Mouse (Mus musculus): ENCODE data around the gene Sh3bp5. TPM values are rescaled to one million over a fixed set of nuclear protein-coding genes. Genes with fewer than 3 reads are reported as not detected.

Gene Sh3bp5
- polyA plus RNA-seq, 1 experiment from 2014 or later, result 20.1 TPM

DNA sequence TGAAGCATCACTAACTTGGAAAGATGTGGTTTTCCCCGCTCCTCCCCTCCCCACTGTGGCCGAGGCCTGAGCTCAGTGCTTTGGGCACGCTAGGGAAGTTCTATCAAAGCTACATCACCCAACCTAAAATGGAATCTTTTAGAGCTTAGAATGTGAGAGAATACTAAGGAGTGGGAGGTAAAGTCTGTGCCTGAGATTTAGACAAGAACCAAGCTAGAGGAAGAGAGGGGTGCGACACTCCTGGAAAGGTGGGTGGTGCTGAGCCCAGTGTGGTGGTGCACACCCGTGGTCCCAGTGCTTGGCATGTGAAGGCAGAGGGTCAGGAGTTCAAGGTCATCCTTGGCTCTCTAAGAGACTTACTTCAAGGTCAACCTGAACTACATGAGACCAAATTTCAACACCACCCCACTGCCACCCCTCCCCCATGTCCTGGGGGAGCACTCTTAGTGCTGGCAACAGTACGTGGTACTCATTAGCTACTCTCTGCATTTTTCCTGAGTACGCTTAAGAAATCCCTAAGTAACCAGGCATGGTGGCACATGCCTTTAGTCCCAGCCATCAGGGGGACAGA, 40.2 kb downstream of the Sh3bp5 start:
- Histone ChIP-seq H3K9ac (ENCODE audit: low read length) (no peak overlapping the region), H3K4me3 (ENCODE audit: low read depth, low read length) (no peak overlapping the region), H3K4me1 (ENCODE audit: control insufficient read depth, insufficient read depth, low read length) (no peaks in the 10 kb centered on the region), H3K27ac (ENCODE audit: low read depth, low read length) (no peak overlapping the region), H3K4me2 (ENCODE audit: low read depth) (no peak overlapping the region), H3K27me3 (ENCODE audit: control insufficient read depth, insufficient read depth, low read length) (no peaks in the 10 kb centered on the region), H3K9me3 (ENCODE audit: control insufficient read depth, low read length) (no peaks in the 10 kb centered on the region), H3K36me3 (ENCODE audit: control insufficient read depth, insufficient read depth, low read length) (no peaks in the 10 kb centered on the region)
- WGBS, result 94% methylated on average over 7 of the region's 7 CpGs
- no peak for ATAC-seq (ENCODE audit: insufficient read depth, low FRiP score, low TSS enrichment)
- DNase-seq (ENCODE audit: low spot score), result no peak

DNA sequence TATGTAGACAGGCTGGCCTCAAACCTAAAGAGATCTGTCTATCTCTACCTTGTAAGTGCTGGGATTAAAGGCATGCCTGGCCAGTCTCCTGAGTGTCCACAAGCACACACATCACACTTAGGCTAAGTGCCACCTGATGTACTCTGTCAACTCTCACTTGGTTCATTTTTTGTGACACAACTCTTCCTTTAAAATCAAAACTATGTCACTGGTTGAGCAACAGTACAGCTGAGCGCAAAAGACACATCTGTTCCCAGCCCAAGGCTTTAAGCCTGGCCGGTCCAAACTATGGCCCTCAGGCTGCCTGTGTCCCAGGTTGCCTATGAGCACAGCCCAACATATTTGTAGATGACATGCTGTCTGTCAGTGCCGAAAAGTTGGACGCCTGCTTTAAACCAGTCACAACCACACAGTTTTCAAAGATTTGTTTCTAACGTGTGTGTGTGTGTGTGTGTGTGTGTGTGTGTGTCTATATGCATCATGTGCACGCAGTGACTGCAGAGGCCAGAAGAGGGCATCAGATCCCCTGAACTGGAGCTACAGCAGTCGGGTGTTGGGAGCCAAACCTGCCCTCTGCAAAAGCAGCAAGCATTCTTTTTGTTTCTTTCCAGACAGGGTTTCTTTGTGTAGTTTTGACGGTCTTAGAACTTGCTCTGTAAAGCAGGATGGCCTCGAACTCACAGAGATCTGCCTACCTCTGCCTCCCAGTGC, 40.9 kb downstream of the Sh3bp5 start:
- Histone ChIP-seq H3K27me3 (ENCODE audit: control insufficient read depth, insufficient read depth, low read length) (no peaks in the 10 kb centered on the region), H3K9ac (ENCODE audit: low read length) (no peak overlapping the region), H3K9me3 (ENCODE audit: control insufficient read depth, low read length) (no peaks in the 10 kb centered on the region), H3K27ac (ENCODE audit: low read depth, low read length) (no peak overlapping the region), H3K4me3 (ENCODE audit: low read depth, low read length) (no peak overlapping the region), H3K36me3 (ENCODE audit: control insufficient read depth, insufficient read depth, low read length) (no peaks in the 10 kb centered on the region), H3K4me1 (ENCODE audit: control insufficient read depth, insufficient read depth, low read length) (no peaks in the 10 kb centered on the region), H3K4me2 (ENCODE audit: low read depth) (no peak overlapping the region)
- DNase-seq (ENCODE audit: low spot score) (no peak), ATAC-seq (ENCODE audit: insufficient read depth, low FRiP score, low TSS enrichment) (no peak)
- WGBS, result 94% methylated on average over 9 of the region's 9 CpGs

DNA sequence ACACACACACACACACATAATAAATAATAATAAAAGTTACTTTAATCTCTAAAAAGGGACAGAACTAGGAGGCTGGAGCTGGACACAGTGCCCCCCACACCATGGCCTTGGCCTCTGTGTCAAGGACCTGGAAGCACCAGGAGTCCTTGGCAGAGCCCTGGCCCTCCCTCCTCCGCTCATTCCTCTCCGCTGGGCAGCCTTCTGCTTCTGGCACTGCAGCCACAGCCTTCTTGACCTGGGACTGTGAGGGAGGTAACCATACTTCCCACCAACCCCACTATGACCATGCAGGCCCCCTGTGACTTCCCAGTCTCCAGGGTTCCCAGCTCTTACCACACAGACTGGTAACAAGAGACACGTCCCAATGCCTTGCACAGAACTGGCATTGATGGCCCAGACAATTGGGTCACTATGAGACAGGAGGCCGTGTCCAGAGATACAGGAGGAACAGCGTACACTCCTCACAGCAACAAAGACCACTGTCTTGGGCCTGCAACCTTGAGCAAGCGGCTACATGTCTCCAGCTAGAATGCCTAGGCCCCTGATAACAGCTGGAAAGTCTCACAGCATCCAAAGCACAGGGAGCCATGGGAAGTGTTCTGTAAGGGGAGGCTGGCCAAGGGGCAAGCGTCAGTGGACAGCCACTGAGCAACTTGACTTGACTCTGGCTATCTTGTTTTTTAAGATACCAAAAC, 41.8 kb downstream of the Sh3bp5 start:
- H3K27me3 ChIP-seq (ENCODE audit: control insufficient read depth, insufficient read depth, low read length), result no peaks in the 10 kb centered on the region
- H3K9ac ChIP-seq (ENCODE audit: low read length), result no peak overlapping the region
- H3K4me2 ChIP-seq (ENCODE audit: low read depth), result no peak overlapping the region
- no peak overlapping the region for H3K4me3 ChIP-seq (ENCODE audit: low read depth, low read length)
- DNase-seq (ENCODE audit: low spot score), result no peak
- no peak overlapping the region for H3K27ac ChIP-seq (ENCODE audit: low read depth, low read length)
- no peaks in the 10 kb centered on the region for H3K4me1 ChIP-seq (ENCODE audit: control insufficient read depth, insufficient read depth, low read length)
- H3K9me3 ChIP-seq (ENCODE audit: control insufficient read depth, low read length), result no peaks in the 10 kb centered on the region
- H3K36me3 ChIP-seq (ENCODE audit: control insufficient read depth, insufficient read depth, low read length), result no peaks in the 10 kb centered on the region
- 85% methylated on average over 7 of the region's 7 CpGs for WGBS
- ATAC-seq (ENCODE audit: insufficient read depth, low FRiP score, low TSS enrichment), result no peak

DNA sequence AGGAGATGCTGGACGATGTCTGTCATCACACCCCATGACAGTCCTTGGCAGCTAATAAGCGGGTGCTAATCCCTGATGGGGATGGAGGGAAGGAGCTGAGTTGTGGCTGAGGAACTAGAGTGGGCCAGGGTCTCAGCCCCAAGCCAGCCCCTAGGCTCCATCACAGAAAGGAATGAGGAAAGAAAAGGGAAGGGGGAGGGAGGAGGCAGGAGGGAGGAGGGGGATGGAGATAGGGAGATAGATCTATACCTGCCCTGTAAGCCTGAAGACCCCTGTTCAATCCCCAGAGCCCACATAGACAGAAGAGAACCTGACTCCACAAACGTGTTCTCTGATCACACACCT, 42.4 kb downstream of the Sh3bp5 start:
- no peaks in the 10 kb centered on the region for H3K27me3 ChIP-seq (ENCODE audit: control insufficient read depth, insufficient read depth, low read length)
- no peak overlapping the region for H3K9ac ChIP-seq (ENCODE audit: low read length)
- no peak for ATAC-seq (ENCODE audit: insufficient read depth, low FRiP score, low TSS enrichment)
- H3K9me3 ChIP-seq (ENCODE audit: control insufficient read depth, low read length), result no peaks in the 10 kb centered on the region
- H3K36me3 ChIP-seq (ENCODE audit: control insufficient read depth, insufficient read depth, low read length), result no peaks in the 10 kb centered on the region
- H3K4me1 ChIP-seq (ENCODE audit: control insufficient read depth, insufficient read depth, low read length), result no peaks in the 10 kb centered on the region
- no peak overlapping the region for H3K4me2 ChIP-seq (ENCODE audit: low read depth)
- H3K27ac ChIP-seq (ENCODE audit: low read depth, low read length), result no peak overlapping the region
- no peak for DNase-seq (ENCODE audit: low spot score)
- no peak overlapping the region for H3K4me3 ChIP-seq (ENCODE audit: low read depth, low read length)
- WGBS, result 82% methylated on average over 3 of the region's 3 CpGs

DNA sequence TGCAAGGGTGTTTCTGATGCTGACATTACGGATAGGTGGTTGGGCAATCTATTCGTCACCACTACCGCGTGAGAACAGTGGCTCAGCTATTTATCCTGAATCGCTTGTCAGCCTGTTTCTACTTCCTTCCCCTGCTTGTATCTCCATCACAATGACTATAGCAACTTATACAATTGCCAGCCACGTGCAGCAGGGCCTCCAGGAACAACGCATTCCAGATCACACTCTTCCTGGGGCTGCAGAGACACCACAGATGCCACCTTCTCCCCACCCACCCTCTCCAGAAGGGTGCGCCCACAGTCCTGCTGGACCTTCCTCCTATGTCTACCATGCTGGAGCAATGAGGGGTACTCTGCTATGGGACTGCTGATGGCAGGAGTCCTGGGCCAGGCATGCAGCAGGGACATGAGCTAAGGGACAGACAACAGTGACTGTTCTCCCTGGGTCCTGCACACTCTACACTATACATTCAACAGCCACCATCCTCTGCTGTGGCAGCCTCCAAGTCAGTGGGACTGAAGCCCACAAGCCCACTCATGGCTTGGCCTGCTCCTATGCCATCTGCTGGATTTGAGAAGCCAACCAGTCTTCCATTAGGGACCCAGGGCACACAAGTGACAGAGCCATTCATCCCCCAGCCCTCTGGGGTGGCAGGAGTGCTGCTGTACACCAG, 42.9 kb downstream of the Sh3bp5 start:
- Histone ChIP-seq H3K4me3 (ENCODE audit: low read depth, low read length) (no peak overlapping the region), H3K27ac (ENCODE audit: low read depth, low read length) (no peak overlapping the region), H3K9ac (ENCODE audit: low read length) (no peak overlapping the region), H3K27me3 (ENCODE audit: control insufficient read depth, insufficient read depth, low read length) (no peaks in the 10 kb centered on the region), H3K4me2 (ENCODE audit: low read depth) (no peak overlapping the region), H3K36me3 (ENCODE audit: control insufficient read depth, insufficient read depth, low read length) (no peaks in the 10 kb centered on the region), H3K9me3 (ENCODE audit: control insufficient read depth, low read length) (no peaks in the 10 kb centered on the region), H3K4me1 (ENCODE audit: control insufficient read depth, insufficient read depth, low read length) (no peaks in the 10 kb centered on the region)
- DNase-seq (ENCODE audit: low spot score) (no peak), ATAC-seq (ENCODE audit: insufficient read depth, low FRiP score, low TSS enrichment) (no peak)
- WGBS, result 78% methylated on average over 8 of the region's 8 CpGs

DNA sequence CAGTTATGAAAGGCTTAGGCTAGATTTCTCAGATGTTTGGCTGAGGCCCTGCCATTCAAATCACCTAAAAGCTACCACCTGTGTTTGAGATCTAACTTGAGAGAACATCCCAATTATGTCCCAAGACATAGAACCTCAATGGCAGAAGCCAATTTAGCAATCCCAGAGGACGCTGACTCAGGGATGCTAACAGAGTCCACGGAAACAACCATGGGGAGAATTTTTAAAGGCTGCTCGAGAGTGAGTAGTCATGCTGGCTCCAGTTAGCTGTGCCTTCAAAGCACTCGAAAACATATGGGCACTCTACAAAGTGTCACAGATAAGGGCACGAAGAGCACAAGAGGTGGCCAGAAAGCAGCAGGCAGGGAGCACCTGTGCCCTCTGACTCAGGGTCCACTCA, 43.6 kb downstream of the Sh3bp5 start:
- Histone ChIP-seq H3K4me2 (ENCODE audit: low read depth) (no peak overlapping the region), H3K4me1 (ENCODE audit: control insufficient read depth, insufficient read depth, low read length) (no peaks in the 10 kb centered on the region), H3K36me3 (ENCODE audit: control insufficient read depth, insufficient read depth, low read length) (no peaks in the 10 kb centered on the region), H3K4me3 (ENCODE audit: low read depth, low read length) (no peak overlapping the region), H3K27me3 (ENCODE audit: control insufficient read depth, insufficient read depth, low read length) (no peaks in the 10 kb centered on the region), H3K9me3 (ENCODE audit: control insufficient read depth, low read length) (no peaks in the 10 kb centered on the region), H3K27ac (ENCODE audit: low read depth, low read length) (no peak overlapping the region), H3K9ac (ENCODE audit: low read length) (no peak overlapping the region)
- 89% methylated on average over 5 of the region's 5 CpGs for WGBS
- DNase-seq (ENCODE audit: low spot score) (no peak), ATAC-seq (ENCODE audit: insufficient read depth, low FRiP score, low TSS enrichment) (no peak)

DNA sequence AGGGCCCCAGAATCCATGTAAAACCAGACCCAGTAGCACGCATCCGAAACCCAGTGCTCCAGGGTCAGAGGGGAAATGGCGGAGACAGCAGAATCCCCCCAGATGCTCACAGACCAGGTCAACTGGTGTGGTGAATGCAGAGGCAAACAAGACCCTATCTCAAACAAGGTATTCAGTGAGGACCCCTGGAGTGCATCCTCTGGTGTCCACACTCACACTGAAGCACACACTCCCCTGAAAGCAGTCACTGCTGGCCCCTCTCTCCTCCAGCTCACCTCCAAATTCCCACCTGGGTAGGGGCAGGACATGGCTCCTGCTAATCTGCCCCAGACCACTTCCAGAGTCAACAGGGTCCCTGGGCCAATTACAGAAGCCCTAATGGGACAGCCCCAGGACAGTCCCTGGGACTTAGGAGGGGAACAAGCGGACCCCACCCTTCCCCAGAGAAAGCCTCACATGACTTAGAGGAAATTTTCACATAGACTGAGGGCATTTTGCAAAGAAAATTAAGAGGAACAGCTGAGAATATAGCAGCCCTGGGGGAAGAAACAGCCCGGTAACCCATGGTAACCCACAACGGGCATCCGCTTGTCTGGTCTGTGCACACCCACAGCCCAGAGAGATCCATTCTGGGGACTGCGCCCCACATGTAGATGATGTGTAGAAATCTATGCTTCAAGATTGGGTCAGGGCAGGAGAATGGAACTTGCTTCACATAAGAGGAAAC, 46.3 kb downstream of the Sh3bp5 start:
- 0 out of 2 replicates have a peak, but pooled peaks cover 4% of the 10 kb centered on the region for H3K4me1 ChIP-seq (ENCODE audit: control insufficient read depth, insufficient read depth, low read length)
- H3K27ac ChIP-seq (ENCODE audit: low read depth, low read length), result no peak overlapping the region
- no peak overlapping the region for H3K4me3 ChIP-seq (ENCODE audit: low read depth, low read length)
- H3K9me3 ChIP-seq (ENCODE audit: control insufficient read depth, low read length), result no peaks in the 10 kb centered on the region
- 96% methylated on average over 8 of the region's 8 CpGs for WGBS
- no peak for ATAC-seq (ENCODE audit: insufficient read depth, low FRiP score, low TSS enrichment)
- H3K9ac ChIP-seq (ENCODE audit: low read length), result no peak overlapping the region
- no peak overlapping the region for H3K4me2 ChIP-seq (ENCODE audit: low read depth)
- H3K36me3 ChIP-seq (ENCODE audit: control insufficient read depth, insufficient read depth, low read length), result no peaks in the 10 kb centered on the region
- no peaks in the 10 kb centered on the region for H3K27me3 ChIP-seq (ENCODE audit: control insufficient read depth, insufficient read depth, low read length)
- DNase-seq (ENCODE audit: low spot score), result no peak

DNA sequence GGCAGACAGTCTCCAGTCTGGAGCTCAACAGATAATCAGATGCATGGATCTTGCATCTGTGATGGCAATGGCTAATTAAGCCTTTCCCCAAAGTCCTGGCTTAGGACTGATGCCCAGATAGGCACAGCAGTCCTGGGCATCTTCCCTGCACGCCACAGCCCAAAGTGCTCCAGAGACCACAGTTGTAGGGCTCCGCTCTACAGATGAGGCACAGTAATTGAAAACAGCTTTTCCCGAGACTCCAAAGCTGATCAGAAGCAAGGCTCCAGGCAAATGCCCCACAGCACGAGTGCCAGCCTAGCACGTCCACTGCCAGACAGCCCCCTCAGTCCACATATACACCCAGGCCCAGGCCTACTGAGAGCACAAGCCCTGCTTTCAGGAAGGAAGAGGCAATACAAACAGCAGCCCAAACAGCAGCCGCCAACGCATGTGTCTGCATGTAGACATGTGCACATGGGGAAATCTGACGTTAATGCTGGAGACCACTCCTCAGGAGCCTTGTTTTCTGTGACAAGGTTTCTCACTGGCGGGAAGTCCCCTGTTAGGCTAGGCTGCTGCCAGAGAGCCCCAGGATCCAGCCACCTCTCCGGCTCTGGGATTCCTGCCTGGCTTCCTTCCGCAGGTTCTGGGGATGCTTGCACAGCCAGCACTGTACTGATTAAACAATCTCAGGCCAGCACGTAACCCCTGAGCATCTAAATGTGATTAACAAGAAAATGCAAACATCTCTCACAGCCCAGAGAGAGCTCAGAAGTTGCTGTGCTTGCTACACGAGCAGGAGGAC, 47.6 kb downstream of the Sh3bp5 start:
- no peak overlapping the region for H3K9ac ChIP-seq (ENCODE audit: low read length)
- H3K4me3 ChIP-seq (ENCODE audit: low read depth, low read length), result no peak overlapping the region
- H3K9me3 ChIP-seq (ENCODE audit: control insufficient read depth, low read length), result no peaks in the 10 kb centered on the region
- H3K27me3 ChIP-seq (ENCODE audit: control insufficient read depth, insufficient read depth, low read length), result no peaks in the 10 kb centered on the region
- H3K4me1 ChIP-seq (ENCODE audit: control insufficient read depth, insufficient read depth, low read length), result 0 out of 2 replicates have a peak, but pooled peaks cover 4% of the 10 kb centered on the region
- no peak overlapping the region for H3K27ac ChIP-seq (ENCODE audit: low read depth, low read length)
- DNase-seq (ENCODE audit: low spot score) (no peak), ATAC-seq (ENCODE audit: insufficient read depth, low FRiP score, low TSS enrichment) (no peak)
- WGBS, result 78% methylated on average over 13 of the region's 13 CpGs
- no peak overlapping the region for H3K4me2 ChIP-seq (ENCODE audit: low read depth)
- no peaks in the 10 kb centered on the region for H3K36me3 ChIP-seq (ENCODE audit: control insufficient read depth, insufficient read depth, low read length)

All from neural tube, embryonic 11.5 days (tissue).